Mouse (Mus musculus) neural tube, embryonic 12.5 days (tissue): ENCODE measurements around the gene Stx5a. TPM values are rescaled to one million over a fixed set of nuclear protein-coding genes. Genes with fewer than 3 reads are reported as not detected.
"Not testable (repeated sequence)": the region's sequence is repeated elsewhere in the genome, so short reads cannot be mapped to it uniquely, and the experiment has no call there.

ENCODE experiments used
- ATAC-seq: fragments of 200-750 bp; cut with Nextera tagmentation; 2 replicates; pipeline ENCODE4 v1.8.0; 2017; ENCODE audit warnings: low read depth, mild to moderate bottlenecking, moderate TSS enrichment, moderate library complexity; ENCODE audit not compliant: low FRiP score
- H3K27ac ChIP-seq: fragments of 300-500 bp; sonication (generic); 2 replicates; pipeline ENCODE4 v1.5.1; 2016
- H3K27me3 ChIP-seq: fragments of 300-500 bp; sonication (generic); replicated peaks from 2 replicates; pipeline ENCODE4 v1.6.1; 2016; ENCODE audit warnings: mild to moderate bottlenecking
- H3K36me3 ChIP-seq: fragments of 300-500 bp; sonication (generic); 2 replicates; pipeline ENCODE4 v1.6.1; 2016; ENCODE audit warnings: mild to moderate bottlenecking
- H3K4me1 ChIP-seq: fragments of 300-500 bp; sonication (generic); 2 replicates; pipeline ENCODE4 v1.6.1; 2016
- H3K4me2 ChIP-seq: fragments of 300-500 bp; sonication (generic); replicated peaks from 2 replicates; pipeline ENCODE4 v1.6.1; 2016; ENCODE audit warnings: mild to moderate bottlenecking
- H3K4me3 ChIP-seq: fragments of 300-500 bp; sonication (generic); 2 replicates; pipeline ENCODE4 v1.5.1; 2016
- H3K9ac ChIP-seq: fragments of 300-500 bp; sonication (generic); 2 replicates; pipeline ENCODE4 v1.6.1; 2016; ENCODE audit warnings: mild to moderate bottlenecking
- H3K9me3 ChIP-seq: fragments of 300-500 bp; sonication (generic); 2 replicates; pipeline ENCODE4 v1.6.1; 2016; ENCODE audit warnings: mild to moderate bottlenecking
- WGBS: fragments of 180-500 bp; shearing (Covaris S2); methylation state at CpG from one replicate; pipeline ENCODE4 v1.1.7; 2016; 5-methylcytosine and 5-hydroxymethylcytosine counted together
- polyA plus RNA-seq: library from polyadenylated mRNA; unstranded; fragments of >200 nt; fragmentation: Nextera tagmentation; extraction: Ambion mirVana; gene quantifications from 2 replicates; pipeline ENCODE4 v1.2.1, GENCODE M21; 2016

Stx5a gene
- polyA plus RNA-seq, 1 experiment from 2014 or later, result 129 TPM

DNA sequence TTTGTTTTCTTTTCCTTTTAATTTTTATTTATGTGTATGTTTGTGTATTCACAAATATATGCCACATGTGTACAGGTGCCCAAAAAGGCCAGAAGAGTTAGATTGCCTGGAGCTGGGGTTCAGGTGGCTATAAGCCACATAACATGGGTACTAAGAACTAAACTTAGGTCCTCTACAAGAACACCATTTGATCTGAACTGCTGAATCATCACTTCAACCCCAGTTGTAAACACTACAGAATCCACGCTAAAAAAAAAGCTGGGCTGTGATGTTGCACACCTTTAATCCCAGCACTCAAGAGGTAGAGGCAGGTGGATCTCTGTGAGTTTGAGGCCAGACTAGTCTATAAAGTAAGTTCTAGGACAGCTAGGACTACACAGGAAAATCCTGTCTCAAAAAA is 19.8 kb upstream of the Stx5a start:
- H3K36me3 ChIP-seq, result peaks cover 19% of the 10 kb centered on the region
- no peak overlapping the region for H3K27ac ChIP-seq
- H3K9me3 ChIP-seq, result no peaks in the 10 kb centered on the region
- no peak overlapping the region for H3K4me3 ChIP-seq
- 0 out of 2 replicates have a peak overlapping the region, but pooled peaks have one; percentile 75 for H3K9ac ChIP-seq
- ATAC-seq, result no peak
- 79% methylated on average over 1 of the region's 1 CpGs for WGBS
- peaks cover 31% of the 10 kb centered on the region for H3K4me1 ChIP-seq
- 0 out of 2 replicates have a peak overlapping the region, but pooled peaks have one; percentile 79 for H3K4me2 ChIP-seq
- H3K27me3 ChIP-seq, result no peaks in the 10 kb centered on the region

DNA sequence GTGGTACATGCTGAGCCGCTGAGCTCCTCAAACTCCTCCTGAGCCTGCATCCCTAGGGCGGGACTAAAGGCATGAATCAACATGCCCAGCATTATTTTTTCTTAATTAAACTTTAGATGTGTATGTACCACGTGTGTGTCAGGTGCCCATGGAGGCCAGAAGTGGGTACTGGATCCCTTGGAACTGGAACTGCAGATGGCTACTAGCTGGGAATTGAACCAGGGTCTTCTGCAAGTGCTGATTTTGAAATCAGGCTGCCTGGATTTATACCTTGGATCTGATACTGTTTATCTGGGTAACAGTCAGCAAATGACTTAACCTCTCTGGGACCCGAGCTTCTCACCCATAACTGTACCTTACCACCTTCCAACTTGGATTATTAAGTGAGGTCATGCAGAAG is 19.2 kb upstream of the Stx5a start:
- Histone ChIP-seq H3K9me3 (no peaks in the 10 kb centered on the region), H3K9ac (peak overlapping the region; percentile 75), H3K27ac (no peak overlapping the region), H3K36me3 (peaks cover 23% of the 10 kb centered on the region), H3K4me3 (peak overlapping the region; percentile 76), H3K27me3 (no peaks in the 10 kb centered on the region), H3K4me1 (peaks cover 31% of the 10 kb centered on the region), H3K4me2 (peak overlapping the region; percentile 79)
- no peak for ATAC-seq
- WGBS, result 71% methylated on average over 4 of the region's 4 CpGs

DNA sequence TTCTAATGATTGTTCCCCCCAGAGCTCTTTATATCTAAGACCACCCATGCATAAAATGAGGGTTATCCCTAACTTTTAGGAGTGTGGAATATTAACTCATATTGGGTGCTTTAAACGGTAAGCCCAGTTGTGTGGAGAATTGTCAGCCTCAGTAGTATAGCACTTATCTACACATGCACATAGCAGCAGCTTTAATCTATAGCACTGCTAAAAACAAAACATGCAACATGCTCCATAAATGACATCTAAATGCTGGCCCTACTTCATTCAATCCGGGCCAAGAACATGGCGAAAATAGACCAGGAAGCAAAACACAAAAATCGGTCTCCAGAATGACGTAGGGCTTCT is 18.7 kb upstream of the Stx5a start:
- H3K36me3 ChIP-seq, result peaks cover 23% of the 10 kb centered on the region
- peak overlapping the region; percentile 79 for H3K4me2 ChIP-seq
- H3K4me1 ChIP-seq, result peaks cover 31% of the 10 kb centered on the region
- H3K4me3 ChIP-seq, result peak overlapping the region; percentile 76
- H3K9ac ChIP-seq, result peak overlapping the region; percentile 75
- H3K27ac ChIP-seq, result peak overlapping the region; percentile 89
- H3K27me3 ChIP-seq, result no peaks in the 10 kb centered on the region
- peak; percentile 21; the same call in 1 of the 2 replicates for ATAC-seq
- H3K9me3 ChIP-seq, result no peaks in the 10 kb centered on the region
- WGBS, result 3% methylated on average over 5 of the region's 5 CpGs

DNA sequence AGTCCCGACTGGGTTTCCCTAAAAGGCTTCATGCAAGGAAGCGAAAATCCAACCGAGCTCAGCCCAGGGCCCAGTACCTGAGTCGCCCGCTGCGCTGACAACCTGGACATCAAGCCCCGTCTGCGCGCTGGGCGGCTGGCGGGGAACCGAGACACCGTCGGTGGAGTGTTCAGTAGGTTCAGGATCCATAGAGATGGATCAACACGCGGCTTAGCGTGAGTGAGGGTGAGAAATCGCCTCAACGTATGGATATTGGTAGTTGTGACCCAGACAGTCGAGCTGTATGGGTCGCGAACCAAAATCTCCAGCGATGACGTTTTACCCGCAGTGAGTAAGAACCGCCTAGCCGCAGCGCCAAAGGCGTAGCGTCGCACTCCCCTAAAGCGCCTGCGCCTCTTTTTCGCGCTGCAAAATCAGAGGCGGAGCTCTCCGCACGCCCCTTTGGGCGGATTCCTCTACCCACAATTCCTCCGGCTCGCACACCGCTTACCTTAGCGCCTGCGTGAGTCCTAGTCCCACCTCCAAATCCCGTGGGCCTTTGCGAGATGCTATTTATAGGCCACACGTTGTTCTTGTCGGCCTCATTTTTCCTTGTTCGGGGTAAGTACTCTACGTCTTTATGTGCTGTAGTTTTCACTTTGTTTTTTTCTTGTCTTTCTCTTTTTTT is 18.2 kb upstream of the Stx5a start, which contains the start of gene Slc3a2:
Gene Slc3a2 (minus strand): TSS at position 463 of the 667 bp plus-strand sequence.
- Histone ChIP-seq H3K36me3 (peaks cover 23% of the 10 kb centered on the region), H3K4me2 (peak within 1 kb of the TSS; percentile 79), H3K4me1 (peaks cover 31% of the 10 kb centered on the region), H3K9me3 (no peaks in the 10 kb centered on the region), H3K9ac (peak within 1 kb of the TSS; percentile 92), H3K27ac (peak within 1 kb of the TSS; percentile 89), H3K4me3 (peak within 1 kb of the TSS; percentile 76), H3K27me3 (no peaks in the 10 kb centered on the region)
- peak; percentile 97 for ATAC-seq
- WGBS, result under 1% methylated on average over 50 of the region's 50 CpGs

DNA sequence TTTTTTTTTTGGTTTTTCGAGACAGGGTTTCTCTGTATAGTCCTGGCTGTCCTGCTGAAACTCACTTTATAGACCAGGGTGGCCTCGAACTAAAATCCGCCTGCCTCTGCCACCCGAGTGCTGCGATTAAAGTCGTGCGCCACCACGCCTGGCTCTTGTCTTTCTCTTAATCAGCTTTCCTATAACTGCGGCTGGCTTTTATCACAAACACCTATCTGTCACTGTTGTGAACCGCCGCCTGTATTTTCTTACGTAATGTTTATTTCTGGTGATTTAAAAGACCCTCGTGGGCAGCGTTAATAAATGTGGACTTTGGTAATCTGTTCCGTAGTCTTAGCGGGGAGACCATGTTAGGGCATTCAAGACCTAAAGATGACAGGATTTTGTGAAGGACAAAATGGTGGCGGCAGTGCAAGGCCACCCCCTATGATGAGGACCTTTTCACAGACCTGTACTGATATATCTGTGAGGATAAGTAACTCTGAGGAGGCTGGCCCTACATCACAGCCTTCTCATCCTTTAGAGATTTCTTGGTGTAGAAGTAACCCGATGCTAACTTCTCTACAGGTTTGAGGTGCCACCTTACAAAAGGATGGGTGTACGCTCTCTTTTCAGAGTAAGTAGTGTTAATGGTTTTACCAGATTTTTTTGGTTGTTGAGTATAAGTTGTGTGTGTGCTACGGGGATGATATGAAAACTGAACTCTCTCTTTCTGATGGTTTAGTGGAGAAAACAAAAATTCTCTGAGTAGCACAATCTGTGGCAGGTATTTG is 17.5 kb upstream of the Stx5a start:
- no peak; the same call in 1 of the 2 replicates for ATAC-seq
- under 1% methylated on average over 20 of the region's 20 CpGs for WGBS

DNA sequence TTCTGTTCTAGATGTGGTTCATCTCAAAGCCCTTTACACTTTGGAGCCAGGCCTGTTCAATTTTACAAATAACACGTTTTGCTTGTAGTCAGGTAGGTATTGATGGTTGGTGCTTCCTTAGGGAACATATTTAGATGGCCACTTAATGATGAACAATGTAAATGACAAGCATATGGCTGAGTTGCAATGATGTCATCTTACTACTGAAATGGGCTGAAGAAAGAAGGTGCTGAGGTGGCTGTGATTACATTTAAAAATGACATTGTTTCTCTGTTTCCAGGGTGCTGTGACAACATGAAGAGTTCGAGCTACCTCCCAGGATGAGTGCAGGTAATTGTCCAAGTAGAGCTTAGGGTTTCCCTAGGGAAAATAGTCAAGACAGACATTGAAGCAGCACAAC is 16.8 kb upstream of the Stx5a start:
- peak overlapping the region; percentile 79 for H3K4me2 ChIP-seq
- peak overlapping the region; percentile 92 for H3K9ac ChIP-seq
- 2% methylated on average over 2 of the region's 2 CpGs for WGBS
- no peak overlapping the region for H3K27ac ChIP-seq
- no peak for ATAC-seq
- H3K36me3 ChIP-seq, result peaks cover 23% of the 10 kb centered on the region
- H3K27me3 ChIP-seq, result no peaks in the 10 kb centered on the region
- H3K4me3 ChIP-seq, result peak overlapping the region; percentile 76
- peaks cover 31% of the 10 kb centered on the region for H3K4me1 ChIP-seq
- no peaks in the 10 kb centered on the region for H3K9me3 ChIP-seq

More for the DNA sequence above, 17.5 kb upstream of the Stx5a start:
- H3K27ac ChIP-seq, result peak overlapping the region; percentile 57; the same call in 1 of the 2 replicates
- no peaks in the 10 kb centered on the region for H3K9me3 ChIP-seq
- no peaks in the 10 kb centered on the region for H3K27me3 ChIP-seq
- H3K36me3 ChIP-seq, result peaks cover 23% of the 10 kb centered on the region
- H3K9ac ChIP-seq, result peak overlapping the region; percentile 92
- H3K4me3 ChIP-seq, result peak overlapping the region; percentile 76
- H3K4me2 ChIP-seq, result peak overlapping the region; percentile 79
- peaks cover 31% of the 10 kb centered on the region for H3K4me1 ChIP-seq

DNA sequence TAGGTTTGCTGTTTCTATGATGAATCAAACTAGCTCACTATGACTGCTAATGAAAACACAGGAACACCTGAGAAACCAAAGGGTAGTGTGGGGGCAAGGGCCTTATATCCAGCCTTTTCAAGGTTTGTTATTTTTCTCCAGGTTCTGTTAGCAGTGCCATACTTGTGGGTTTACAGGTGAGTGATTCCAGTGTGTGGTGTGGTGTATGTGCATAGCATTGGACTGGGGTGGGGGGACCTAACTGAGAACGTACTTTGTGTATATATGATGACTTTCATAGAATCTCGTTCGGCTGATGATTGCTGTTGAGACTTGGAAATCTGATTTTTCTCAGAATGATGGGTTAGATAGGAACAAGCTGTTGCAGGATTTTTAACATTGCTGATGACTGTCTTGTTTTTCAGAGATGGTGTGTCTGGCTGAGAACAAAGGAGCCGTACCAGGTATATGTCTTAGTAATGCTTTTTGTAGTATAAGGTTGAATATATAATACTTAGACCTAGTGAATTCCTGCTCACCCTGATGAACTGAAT is 16.1 kb upstream of the Stx5a start:
- ATAC-seq, result no peak
- peak overlapping the region; percentile 79 for H3K4me2 ChIP-seq
- WGBS, result 50% methylated on average over 4 of the region's 4 CpGs
- peaks cover 31% of the 10 kb centered on the region for H3K4me1 ChIP-seq
- no peaks in the 10 kb centered on the region for H3K27me3 ChIP-seq
- no peaks in the 10 kb centered on the region for H3K9me3 ChIP-seq
- H3K27ac ChIP-seq, result no peak overlapping the region
- peaks cover 23% of the 10 kb centered on the region for H3K36me3 ChIP-seq
- peak overlapping the region; percentile 92 for H3K9ac ChIP-seq
- H3K4me3 ChIP-seq, result peak overlapping the region; percentile 76

DNA sequence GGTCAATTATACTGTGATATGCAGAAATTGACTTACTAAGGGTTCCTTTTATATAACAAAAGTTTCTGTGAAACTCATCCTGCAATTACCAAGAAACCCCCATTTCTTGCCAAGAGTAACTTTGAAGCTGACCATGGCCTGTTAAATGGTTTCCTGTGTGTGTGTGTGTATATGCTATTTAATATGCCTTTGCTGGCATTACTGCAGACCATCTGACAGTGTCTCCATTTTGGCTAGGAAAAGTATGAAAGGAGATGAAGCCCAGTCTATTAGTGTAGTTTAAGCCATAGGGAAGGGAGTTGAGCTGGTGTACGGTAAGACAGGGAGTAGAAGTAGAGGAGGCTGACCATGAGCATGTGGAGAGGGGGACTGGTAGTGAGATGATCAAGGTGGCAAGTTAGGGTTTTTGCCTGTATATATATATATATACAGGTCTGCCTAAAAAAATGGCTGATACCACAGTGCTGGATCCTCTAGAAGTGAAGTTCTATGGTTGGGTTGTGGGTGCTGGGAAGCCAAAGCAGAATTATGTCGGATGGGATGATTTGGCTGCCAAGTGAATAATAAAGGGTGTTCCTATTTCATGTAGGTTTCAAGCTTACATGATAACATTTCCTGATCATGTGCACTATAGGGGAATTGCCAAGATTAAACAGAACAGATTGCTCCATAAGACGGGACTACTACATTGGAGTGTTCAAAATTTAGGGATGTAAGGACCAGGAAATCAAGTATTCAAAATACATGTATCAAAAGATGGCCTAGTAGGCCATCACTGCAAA is 14.4 kb upstream of the Stx5a start:
- peaks cover 25% of the 10 kb centered on the region for H3K4me1 ChIP-seq
- no peak overlapping the region for H3K9ac ChIP-seq
- no peak overlapping the region for H3K4me3 ChIP-seq
- H3K27ac ChIP-seq, result no peak overlapping the region
- peaks cover 23% of the 10 kb centered on the region for H3K36me3 ChIP-seq
- no peak for ATAC-seq
- 13% methylated on average over 3 of the region's 3 CpGs for WGBS
- H3K9me3 ChIP-seq, result no peaks in the 10 kb centered on the region
- H3K27me3 ChIP-seq, result no peaks in the 10 kb centered on the region
- no peak overlapping the region for H3K4me2 ChIP-seq

DNA sequence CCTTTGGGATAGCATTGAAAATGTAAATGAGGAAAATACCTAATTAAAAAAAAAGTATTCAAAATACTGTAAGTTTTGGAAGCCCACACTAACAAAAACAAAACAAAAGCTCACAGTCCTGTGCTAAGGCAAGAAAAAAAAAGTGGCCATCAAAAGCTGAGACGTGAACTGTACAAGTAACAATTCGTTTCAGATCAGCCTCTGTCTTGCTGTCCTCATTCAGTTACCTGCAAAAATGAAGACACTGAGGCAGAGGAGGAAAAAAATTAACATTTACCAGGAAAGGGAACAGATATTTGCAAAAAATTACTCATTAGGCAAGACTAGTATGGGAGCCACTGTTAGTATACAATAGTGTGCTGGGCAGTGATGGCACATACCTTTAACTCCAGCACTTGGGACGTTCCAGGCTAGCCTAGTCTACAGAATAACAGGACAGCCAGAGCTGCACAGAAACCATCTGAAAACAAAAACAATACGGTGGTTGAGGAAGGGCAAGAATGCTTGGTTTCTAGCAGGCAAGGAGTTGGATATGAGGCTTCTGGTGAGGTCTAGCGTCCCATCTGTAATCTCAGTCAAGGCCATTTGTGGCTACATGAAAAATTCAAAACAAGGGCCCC is 13.6 kb upstream of the Stx5a start:
- H3K4me1 ChIP-seq, result peaks cover 17% of the 10 kb centered on the region
- no peak overlapping the region for H3K27ac ChIP-seq
- H3K9ac ChIP-seq, result no peak overlapping the region
- no peak overlapping the region for H3K4me2 ChIP-seq
- H3K4me3 ChIP-seq, result no peak overlapping the region
- H3K9me3 ChIP-seq, result no peaks in the 10 kb centered on the region
- no peak for ATAC-seq
- 30% methylated on average over 5 of the region's 5 CpGs for WGBS
- H3K36me3 ChIP-seq, result peaks cover 23% of the 10 kb centered on the region
- H3K27me3 ChIP-seq, result no peaks in the 10 kb centered on the region

DNA sequence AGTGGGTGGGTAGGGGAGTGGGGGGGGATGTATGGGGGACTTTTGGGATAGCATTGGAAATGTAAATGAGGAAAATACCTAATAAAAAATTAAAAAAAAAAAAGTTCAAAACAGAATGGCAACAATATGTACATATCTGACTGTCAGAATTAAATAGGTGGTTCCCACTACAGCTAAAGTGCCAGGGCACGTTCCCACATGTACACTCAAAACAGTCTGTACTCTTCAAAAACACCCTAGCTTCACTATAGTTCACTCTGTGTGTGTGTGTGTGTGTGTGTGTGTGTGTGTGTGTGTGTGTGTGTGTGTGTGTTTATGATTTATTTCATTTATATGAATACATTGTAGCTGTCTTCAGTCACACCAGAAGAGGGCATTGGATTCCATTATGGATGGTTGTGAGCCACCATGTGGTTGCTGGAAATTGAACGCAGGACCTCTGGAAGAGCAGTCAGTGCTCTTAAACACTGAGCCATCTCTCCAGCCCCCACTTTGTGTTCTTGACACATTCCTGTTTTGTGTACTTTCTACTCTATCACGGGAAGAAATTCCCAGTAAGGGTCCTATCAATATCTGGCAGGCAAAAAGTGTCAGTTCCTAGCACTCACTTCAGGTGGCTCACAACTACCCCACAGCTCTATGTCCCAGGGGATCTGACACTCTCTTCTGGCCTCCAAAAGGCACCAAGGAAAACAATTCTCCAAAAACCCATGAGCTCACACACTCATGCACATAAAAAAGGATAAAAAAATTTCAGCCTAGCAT is 12.7 kb upstream of the Stx5a start:
- Histone ChIP-seq H3K36me3 (peaks cover 23% of the 10 kb centered on the region), H3K4me1 (peaks cover 17% of the 10 kb centered on the region)
- H3K9me3 ChIP-seq, H3K27ac ChIP-seq, H3K4me3 ChIP-seq, H3K27me3 ChIP-seq, H3K9ac ChIP-seq, H3K4me2 ChIP-seq, ATAC-seq: not testable (repeated sequence)
- 36% methylated on average over 3 of the region's 3 CpGs for WGBS

DNA sequence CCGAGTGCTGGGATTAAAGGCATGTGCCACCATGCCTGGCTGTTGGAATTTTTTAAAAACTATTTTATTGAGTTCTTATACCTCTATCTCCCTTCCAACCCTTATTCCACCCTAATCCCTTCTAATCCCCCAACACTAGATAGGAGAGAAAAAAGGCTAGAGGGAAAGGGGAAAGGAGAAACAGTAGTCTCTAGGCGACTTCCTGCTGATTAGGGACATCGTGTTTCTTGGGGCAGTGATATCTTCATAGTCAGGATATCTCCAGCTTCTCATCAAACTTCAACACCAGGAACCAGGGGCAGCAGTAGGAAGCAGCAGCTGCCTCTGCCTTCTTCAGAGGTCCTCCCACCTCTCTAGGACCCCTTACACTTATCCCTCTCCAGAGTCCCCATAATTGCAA is 6.9 kb upstream of the Stx5a start:
- H3K9ac ChIP-seq, result no peak overlapping the region
- H3K36me3 ChIP-seq, result peaks cover 16% of the 10 kb centered on the region; the same call in 1 of the 2 replicates
- no peak overlapping the region for H3K4me3 ChIP-seq
- H3K27me3 ChIP-seq, result no peaks in the 10 kb centered on the region
- H3K4me1 ChIP-seq, result no peaks in the 10 kb centered on the region
- no peak overlapping the region for H3K27ac ChIP-seq
- no peaks in the 10 kb centered on the region for H3K9me3 ChIP-seq
- no peak overlapping the region for H3K4me2 ChIP-seq
- 75% methylated on average over 3 of the region's 3 CpGs for WGBS
- no peak for ATAC-seq
